Mouse (Mus musculus): Measurements from ENCODE around the gene Gm5800.
"Not testable (repeated sequence)": the region's sequence is repeated elsewhere in the genome, so short reads cannot be mapped to it uniquely, and the experiment has no call there.

The Gm5800 gene

DNA sequence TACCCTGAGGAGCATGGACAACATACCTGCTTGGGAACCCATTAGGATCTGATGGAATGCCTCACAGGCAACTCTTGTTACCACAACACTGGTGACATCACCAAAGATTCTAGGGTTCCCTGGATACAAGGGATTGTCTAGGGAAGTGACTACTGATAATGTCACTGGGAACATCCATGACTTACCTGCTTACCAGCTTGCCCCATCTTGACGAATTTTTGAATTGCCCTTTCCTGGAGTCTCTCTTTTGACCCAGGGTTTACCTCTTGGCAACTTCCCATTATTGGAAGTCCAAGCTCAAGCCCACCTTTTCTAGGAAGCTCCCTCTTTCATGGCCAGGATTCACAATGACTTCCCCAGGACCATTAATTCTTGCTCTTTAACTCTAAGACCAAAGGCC is at the start of gene Gm5800:
Gene Gm5800 (minus strand): TSS at position 101 of the 400 bp plus-strand sequence.
- no peak for DNase-seq (ENCODE audit: low read depth, low spot score)

GRCm38 (mm10) chr14:51755944-51756343 is 39.0 kb upstream of the Gm5800 start:
- no peak for DNase-seq (ENCODE audit: low read depth, low spot score)

DNA sequence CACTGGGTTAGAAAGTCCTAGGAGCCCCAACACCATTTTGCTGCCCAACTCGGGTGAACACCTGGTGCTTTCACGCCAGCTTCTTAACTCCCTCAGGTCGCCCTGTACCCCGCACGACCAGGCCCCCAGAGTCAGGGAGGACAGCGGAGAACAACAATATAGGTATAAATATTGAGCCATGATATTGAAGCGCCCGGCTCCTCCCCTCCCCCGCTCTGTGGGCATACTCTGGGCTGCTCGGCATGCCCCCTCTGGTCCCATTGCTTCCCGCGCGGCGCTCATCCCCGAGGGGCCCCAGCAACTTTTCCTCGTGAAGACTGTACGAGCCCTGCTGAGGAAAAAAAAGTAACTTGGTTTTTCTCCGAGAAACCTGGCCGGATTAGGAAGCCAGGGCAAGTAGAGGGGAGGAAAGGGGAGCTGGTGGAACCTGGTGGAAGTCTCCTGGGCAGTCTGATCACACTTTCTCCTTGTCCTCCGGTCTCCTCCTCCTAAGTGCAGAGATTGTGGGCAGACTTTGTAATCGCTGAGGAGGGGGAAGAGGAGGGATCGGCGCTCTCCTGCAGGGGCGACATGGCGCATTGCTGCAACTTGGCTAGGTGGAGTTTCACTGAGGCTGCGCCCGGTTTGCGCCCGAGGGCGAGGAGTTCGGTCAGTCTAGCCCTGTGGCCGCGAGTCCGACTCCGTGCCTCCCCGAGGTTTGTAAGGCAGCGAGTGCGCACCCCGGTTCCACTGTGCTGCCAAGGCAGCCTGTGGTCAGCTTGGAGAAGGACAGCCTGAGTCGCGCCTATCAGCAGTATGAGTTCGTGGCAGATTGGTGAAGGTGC is 23.6 kb upstream of the Gm5800 start:
- no peak for DNase-seq (ENCODE audit: low read depth, low spot score)

GRCm38 (mm10) chr14:51739150-51739993 is 22.4 kb upstream of the Gm5800 start:
- no peak for DNase-seq (ENCODE audit: low read depth, low spot score)

DNA sequence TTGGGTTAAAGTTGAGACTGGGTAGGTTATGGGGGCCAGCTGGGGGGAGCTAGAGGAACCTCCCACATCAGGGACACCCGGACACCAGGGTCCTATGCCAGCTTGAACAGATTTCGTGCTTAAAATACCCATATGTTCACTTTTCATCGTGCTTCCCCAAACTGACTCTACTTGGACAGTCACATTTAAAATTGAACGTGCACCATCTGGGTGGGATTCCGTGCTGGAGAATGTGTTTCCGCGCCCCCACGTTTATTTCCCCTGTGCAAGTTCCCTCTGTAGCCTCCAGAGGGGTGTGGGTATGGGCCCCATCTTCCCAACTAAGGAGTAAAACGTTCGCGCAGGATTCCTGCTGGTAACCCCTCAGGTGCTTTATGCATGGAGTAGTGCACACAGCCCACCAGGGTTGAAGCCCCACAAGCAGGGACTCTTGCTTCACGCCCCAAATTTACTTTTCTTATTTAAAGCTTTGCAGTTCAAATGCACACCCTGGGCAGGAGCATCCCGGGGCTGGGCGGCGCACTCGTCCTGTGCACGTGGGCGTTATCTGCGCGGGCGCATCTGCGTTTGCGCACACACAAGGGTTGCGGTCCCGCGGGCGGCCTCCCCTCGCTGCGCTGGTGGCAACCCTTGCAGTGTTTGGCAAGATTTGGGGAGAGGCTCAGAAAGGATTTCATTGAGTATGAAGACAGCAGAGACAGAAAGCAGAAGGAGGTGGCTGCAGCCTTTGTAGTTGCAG is 21.6 kb upstream of the Gm5800 start:
- no peak for DNase-seq (ENCODE audit: low read depth, low spot score)

DNA sequence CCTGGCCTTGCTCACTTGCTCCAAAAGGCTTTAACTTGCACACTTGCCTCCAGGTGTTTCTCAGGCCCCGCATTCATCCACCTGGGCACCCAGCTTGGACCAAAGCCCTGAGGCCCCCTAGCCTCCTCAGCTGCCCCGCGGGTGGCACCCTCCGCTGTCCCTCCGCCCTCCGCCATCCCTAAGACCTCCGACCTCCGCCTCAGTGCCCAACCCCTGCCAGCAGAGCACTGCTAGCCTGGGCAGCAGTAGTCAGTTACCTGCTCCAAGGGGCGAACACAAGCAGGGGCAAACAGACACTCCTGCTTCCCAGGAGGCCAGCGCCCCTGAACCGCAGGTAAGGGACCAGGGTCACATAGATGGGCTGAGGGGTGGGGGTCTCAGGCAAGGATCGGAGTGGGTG is 21.0 kb upstream of the Gm5800 start:
- no peak for DNase-seq (ENCODE audit: low read depth, low spot score)

DNA sequence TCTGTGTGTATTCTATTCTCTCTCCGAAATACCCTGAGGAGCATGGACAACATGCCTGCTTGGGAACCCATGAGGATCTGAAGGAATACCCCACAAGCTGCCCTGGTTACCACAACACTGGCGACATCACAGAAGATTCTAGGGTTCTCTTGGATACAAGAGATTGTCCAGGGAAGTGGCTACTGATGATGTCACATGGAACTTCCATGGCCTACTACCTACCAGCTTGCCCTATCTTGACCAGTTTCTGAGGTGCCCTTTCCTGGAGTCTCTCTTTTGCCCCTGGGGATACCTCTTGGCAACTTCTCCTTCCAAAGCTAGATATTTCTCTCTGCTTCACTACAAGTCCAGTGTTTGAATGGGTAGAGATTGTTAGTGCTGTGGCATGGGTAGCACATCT is 21.6 kb downstream of the Gm5800 start, which contains the start of gene Gm17079:
Gene Gm17079 (minus strand): TSS at position 101 of the 400 bp plus-strand sequence.
- not testable (repeated sequence) for DNase-seq (ENCODE audit: low read depth, low spot score)

DNA sequence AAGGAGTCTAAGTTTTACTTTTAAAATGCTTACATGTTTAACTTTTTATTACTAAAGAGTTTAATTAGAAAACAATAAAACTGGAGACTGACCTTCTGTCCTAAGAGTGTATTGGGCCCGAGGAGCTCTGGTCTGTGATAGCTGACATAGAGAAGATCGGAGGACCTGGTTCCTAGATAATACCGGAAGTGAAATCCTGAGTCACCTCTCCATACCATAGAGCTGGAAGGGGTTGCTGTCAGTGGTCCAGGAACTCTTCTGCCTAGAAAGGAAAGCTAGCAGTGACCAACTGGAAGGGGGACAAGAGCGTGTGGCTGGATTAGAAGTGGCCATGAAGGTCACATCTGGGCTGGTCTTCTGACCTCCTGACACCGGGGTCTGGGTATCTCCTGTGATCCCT is 39.7 kb downstream of the Gm5800 start:
- no peak for DNase-seq (ENCODE audit: low read depth, low spot score)

Measured in telencephalon, adult 2 months (tissue).